Mouse (Mus musculus) inflammation-experienced regulatory T-cells, adult 6 months (primary cell): Measurements from ENCODE around the gene Trim24. TPM values are rescaled to one million over a fixed set of nuclear protein-coding genes. Genes with fewer than 3 reads are reported as not detected.
"Not testable (repeated sequence)": the region's sequence is repeated elsewhere in the genome, so short reads cannot be mapped to it uniquely, and the experiment has no call there.

Source experiments
- ATAC-seq: one replicate; pipeline ENCODE4 v1.8.0; 2017
- polyA plus RNA-seq, 3 experiments: library from polyadenylated mRNA; unstranded; fragments of 100-300 nt; shearing (Covaris generic); gene quantifications; one replicate each; pipeline ENCODE4 v1.2.1; 2017

Gene Trim24
- polyA plus RNA-seq, result 10 to 100 TPM in 2 of 3 experiments, 1 to 10 TPM in 1; 8.5 to 18.2 (median 14.7) TPM

DNA sequence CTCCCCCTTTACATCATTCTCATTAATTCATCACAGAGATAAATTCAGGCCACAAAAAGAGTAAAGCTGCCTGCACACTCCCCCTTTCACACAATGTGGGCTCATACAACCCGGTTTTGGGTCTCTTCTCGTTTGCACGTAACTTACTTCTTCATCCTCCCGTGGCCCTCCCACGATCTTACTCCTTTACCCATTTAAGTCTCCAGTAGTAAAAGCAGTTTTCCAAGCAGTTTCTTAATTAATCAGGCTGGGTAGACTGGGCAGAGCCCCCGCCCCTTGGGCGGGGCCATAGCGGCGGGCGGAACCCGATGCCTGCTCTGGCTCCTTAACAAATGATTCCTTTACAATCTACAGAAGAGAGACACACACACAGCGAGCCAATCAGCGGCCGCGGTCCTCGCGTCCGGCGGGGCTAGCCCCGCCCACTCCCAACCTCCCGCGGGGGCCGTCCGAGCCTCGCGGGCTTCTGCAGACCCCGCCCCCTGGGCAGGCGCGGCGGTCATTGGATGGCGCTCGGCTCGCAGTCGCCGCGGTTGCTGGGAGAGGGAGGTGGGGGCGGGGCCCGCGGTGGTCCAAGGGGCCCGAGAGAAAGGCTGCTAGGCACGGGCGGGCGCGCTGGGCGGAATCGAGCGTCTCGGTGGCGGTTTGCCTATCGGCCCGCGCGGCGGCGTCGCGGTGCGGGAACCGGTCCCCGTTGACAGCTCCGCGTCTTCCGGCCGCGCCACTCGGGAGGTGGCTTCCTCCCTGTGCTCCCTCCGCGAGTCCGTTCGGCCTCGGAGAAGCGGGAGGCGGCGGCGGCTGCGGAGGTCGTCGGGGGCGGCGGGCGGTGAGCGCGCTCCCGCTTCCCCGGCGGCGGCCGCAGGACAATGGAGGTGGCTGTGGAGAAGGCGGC is at the start of gene Trim24:
TSS of gene Trim24 (plus strand) at position 567 of the 892 bp plus-strand sequence.
- peak; percentile 88 for ATAC-seq

GRCm38 (mm10) chr6:37821531-37822051 is 49.0 kb upstream of the Trim24 start:
- peak; percentile 91 for ATAC-seq

- no peak for ATAC-seq
These were observed 48.2 kb upstream of the Trim24 start for GRCm38 (mm10) chr6:37822390-37822789.

GRCm38 (mm10) chr6:37823731-37824130 is 46.9 kb upstream of the Trim24 start:
- no peak for ATAC-seq

DNA sequence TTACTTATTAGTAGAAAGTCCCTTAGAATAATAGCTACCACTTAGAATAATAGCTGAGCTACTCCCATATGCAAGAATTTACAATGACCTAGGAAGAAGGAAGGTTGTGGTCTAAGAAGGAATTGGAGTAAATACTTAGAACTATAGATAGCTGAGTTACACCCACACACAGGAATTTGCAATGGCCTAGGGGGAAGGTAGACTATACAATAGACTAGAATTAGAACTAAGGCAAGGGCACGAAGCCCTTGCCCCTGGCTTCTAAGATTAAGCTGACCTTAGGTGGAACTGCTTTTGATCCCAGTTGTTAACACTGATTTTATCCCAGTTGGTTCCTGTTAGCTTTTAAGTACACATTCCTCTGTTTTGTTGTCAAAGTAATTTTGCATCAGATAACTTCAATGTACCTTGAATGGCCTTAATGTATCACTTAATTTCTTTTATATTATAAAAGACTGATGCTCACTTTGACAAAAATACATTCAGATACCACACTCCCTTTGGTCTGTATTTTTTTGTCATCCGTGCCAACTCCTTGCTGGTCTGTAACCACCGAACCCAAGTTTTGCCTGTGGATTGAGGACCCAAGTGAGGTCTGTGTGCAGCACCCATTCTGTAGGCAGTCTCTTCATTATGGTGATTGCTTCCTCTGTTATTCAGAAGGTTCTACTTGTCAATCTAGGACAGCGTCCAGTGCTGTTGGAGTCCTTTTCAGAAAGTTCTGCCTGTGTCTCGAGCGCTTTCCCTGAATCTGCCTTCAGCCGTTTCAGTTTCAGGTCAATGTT is 45.1 kb upstream of the Trim24 start:
- not testable (repeated sequence) for ATAC-seq

DNA sequence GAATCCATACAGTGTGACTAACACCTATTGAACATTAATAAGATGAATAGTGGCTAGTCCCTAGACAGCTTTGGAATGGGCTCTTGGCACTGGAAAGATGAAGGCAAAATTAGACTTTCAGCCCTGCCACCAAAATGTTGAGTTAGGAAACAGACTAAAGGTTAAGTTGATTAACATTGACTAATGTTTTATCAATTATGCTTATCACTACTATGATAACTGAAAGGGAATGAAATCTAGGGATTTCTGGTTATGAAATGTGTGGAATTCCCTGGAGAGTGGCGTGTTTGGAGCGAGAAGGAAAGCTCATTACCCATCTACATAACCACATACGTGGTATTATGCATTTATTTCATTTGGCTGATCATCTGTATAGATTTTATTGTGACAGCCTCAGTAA is 41.7 kb upstream of the Trim24 start:
- no peak for ATAC-seq

DNA sequence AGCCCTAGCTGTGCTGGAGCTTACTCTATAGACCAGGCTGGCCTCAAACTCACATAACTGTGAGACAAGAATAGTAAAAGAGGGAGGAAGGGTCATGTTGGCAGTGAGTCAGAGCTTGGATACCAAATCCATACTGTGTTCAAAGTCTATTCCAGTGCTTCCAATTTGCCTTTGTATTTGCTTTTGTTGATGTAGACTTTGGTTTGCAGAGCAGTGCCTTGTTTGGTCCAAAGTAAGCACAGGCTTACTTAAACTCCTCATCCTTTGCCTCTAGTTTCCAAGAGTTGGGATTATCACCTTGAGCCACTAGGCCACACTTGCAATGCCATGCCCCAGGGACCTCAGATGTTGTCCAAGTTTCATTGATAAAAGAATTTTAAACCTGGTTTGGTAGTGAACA is 41.0 kb upstream of the Trim24 start:
- no peak for ATAC-seq

- no peak for ATAC-seq
These were observed 36.9 kb upstream of the Trim24 start for GRCm38 (mm10) chr6:37833691-37834090.

GRCm38 (mm10) chr6:37836951-37837565 is 33.6 kb upstream of the Trim24 start:
- not testable (repeated sequence) for ATAC-seq

DNA sequence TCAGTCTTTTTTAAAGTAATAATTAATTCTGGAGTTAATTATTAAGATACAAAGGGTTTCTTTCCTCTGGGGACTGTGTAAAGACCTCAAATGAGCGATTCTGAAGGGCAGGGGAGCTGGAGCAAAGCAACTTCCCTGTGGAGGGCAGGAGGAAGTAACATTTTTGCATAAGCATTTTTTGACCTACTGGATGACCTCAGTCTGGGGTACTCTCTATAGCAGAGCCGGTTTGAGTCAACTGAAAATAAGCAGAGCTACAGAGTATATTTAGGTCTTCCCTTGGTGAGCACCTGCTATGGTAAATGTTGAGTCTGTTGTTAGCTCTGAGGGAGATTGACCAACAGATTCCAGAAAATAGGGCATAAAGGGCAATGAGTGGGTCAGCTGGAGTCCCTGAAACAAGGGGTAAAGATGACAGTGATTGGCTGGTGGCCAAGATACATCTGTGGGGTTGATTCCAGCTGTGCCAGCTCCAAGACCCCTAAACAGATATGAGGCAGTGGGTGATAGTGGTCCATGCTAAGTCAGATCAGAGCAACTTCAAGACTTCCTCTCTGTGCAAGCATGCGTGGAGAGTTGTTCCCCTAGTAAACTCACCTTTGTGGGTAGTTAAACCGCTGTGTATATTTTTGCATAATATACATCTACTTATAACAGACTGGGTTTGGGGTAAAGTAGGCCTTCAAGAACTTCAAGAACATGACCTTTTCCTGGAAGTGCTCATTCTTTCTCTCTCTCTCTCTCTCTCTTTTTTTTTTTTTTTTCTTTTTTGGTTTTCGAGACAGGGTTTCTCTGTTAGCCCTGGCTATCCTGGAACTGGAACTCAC is 27.6 kb upstream of the Trim24 start:
- ATAC-seq, result peak; percentile 62

- ATAC-seq, result peak; percentile 67
These were observed 26.9 kb upstream of the Trim24 start for GRCm38 (mm10) chr6:37843647-37844273.

DNA sequence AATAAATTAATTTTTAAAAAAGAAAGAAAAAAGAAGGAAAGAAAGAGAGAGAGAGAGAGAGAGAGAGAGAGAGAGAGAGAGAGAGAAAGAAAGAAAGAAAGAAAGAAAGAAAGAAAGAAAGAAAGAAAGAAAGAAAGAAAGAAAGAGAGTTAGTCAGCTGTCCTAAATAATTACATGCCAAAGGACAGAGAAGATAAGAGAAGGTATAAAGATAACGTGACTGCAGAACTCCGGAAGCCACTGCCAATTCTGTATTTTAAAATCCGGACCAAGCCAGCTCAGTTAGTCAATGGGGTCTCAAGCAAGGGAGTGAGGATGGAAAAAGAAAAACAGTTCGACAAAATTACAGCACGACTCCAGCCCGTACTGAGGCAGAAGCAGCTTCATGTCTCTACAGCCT is 25.7 kb upstream of the Trim24 start:
- ATAC-seq, result not testable (repeated sequence)

DNA sequence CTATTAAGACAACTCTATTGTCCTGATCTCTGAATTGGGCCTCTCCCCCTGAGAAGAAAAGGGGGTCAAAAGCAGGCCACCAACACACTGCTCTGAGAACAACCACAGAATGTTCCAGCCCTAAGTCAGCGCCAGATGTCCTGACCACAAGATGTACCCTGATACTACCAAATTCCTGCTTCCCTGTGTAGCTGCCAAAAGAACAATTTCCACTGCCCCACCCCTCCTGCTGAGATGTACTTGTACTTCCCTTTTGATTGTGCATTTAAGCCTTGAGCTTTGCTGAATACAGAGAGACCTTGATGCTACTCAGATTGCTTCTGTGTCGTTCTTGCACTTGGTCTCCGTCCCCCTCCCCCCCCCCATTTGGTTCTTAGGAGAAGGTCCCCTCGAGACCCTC is 23.1 kb upstream of the Trim24 start:
- ATAC-seq, result not testable (repeated sequence)

DNA sequence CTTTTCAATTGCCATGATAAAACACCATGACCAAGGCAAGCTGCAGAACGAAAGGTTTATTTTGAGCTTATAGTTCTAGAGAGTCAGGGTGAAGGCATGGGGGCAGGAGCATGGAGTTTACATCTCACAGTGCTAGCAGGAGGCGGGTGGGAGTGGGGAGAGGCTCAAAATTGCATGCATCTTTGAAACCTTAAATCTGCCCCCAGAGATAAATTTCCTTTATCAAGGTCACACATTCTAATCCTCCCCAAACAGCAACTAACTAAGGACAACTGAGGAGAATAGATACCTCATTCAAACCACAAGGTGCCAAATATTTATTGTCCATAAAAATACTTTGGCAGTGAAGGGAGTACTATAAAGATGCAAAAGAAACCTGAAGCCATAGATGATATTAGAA is 19.3 kb upstream of the Trim24 start:
- no peak for ATAC-seq

DNA sequence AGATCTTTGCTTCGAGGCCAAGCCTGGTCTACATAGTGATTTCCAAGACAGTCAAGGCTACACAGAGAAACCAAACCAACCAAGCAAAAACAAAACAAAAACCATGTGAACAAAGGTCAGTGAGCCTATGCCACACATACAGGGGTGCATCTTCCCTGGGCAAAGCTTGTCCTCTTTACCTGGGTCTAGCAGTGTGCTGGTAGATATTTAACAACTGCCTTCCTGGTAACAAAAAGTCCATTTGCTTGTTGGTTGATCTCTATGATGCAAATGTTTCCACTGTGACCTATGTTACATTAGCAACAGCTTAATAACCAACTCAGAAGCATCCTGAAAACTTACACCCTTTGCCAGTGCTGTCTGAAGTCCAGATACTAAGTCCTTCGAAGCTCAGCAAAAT is 17.3 kb upstream of the Trim24 start:
- ATAC-seq, result no peak

DNA sequence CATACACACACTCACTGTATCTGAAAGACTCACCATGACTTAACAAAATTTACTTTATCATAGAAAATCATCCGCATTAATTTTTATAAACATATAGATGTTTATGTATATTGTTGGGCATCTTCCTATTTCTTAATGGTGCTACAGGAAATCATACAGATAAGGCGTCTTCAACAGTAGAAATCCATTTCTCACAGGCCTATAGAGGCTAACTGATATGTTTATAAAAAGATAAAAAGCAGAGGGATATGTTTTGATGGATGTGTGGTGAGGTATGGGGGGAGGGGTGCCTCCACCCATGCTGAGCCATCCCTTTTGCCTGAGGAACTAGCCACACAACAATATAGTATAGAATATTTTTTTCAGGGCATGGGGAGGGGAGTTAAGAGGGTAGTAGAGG is 15.2 kb upstream of the Trim24 start:
- ATAC-seq, result no peak

DNA sequence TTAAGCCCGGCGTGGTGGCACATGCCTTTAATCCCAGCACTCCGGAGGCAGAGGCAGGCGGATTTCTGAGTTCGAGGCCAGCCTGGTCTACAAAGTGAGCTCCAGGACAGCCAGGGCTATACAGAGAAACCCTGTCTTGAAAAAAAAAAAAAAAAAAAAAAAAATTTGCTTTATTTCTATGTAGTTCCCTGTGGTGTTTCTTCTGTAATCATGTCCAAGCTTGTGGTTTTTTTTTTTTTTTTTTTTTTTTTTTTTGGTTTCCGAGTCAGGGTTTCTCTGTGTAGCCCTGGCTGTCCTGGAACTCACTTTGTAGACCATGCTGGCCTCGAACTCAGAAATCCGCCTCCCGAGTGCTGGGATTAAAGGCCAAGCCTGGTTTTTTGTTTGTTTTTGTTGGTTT is 14.3 kb upstream of the Trim24 start:
- not testable (repeated sequence) for ATAC-seq

DNA sequence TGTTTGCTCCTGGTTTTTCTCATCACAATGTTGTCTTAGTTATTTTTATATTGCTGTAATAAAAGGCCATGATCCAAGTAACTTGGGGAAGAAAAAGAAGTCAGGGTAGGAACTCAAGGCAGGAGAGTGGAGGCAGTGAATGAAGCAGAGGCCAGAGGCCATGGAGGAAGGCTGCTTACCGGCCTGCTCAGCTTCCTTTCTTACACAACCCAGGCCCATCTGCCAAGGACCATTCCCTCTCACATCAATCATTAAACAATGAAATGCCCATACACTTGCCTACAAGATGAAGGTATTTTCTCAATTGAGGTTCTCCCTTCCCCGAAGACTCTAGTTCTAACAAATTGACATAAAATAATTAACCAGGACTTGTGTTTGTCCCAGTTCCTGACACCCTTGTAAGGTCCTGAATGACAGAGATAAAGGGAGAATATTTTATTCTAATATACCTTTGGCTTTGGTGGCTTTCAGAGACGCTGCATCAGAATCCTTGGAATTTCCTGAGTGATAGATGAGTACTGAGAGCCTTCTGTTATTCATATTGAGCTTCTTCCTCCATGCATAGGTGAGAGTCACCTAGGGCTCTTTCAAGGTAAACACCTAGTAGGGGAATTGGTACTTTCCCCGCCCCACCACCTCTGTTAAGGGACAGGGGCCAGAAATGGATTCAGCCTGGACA is 13.3 kb upstream of the Trim24 start:
- no peak for ATAC-seq

DNA sequence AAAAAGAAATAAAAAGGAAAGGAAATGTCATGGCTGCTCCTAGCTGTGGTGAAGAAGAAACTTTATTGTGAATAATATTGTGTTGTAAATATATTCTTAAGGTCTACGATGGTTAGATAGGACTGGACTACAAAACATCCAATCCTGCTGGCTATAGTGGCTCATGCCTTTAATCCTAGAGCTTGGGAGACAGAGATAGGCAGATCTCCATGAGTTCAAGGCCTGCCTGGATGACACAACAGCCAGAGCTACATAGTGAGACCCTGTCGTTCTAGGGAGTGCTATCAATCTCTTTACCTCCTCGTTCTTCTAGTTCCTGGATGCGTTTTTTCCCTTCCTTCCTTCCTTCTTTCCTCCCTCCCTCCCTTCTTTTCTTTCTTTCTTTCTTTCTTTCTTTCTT is 12.5 kb upstream of the Trim24 start:
- ATAC-seq, result no peak

- no peak for ATAC-seq
These were observed 7.7 kb upstream of the Trim24 start for GRCm38 (mm10) chr6:37862893-37863292.
